Mouse (Mus musculus): Measurements from ENCODE around the gene Ficd. TPM values are rescaled to one million over a fixed set of nuclear protein-coding genes. Genes with fewer than 3 reads are reported as not detected.

The Ficd gene
- 1.6 and 2.0 TPM in 2 replicates for polyA plus RNA-seq (2014; fragmentation: Nextera tagmentation; extraction: Ambion mirVana)

DNA sequence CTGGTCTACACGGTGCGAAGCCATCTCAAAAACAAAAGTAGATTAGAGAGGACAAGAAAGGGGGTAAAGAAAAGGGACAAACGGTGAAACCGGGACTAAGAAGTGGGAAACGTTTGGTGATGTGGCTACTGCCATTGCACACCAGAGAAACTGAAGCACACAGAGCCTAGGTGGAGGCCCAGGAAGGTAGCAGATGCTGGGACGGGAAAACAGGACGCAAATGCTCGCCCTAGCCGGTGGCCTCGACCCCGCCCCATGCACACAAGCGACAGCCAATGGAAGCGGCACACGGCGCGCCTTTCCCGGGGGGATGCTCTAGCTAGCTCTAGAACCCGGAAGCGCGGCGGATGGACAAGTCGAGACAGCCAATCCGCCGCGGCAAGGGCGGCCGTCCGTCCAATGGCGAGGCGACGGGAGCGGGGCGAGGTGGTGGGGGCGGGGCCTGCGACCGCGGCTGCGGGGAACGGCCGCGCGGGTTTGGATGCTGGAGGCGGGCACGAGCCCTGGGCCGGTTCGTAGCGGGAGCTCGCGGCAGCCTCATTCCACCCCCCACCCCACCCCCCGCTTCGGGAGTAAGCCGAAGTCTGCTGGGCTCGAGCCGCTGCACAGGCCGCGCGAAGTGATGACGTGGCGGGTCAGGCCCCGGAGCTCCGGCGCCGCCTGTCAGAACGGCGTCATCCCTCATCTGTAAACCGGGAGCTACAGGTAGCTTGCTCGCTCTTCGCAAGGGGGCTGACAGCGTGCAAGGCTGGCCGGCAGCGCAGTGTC, at the start of gene Ficd:
Ficd (plus strand) TSS at position 459 of the 768 bp plus-strand sequence.
- H3K27me3 ChIP-seq (ENCODE audit: control insufficient read depth, insufficient read depth, low read length), result no peaks in the 10 kb centered on the region
- peak within 1 kb of the TSS; percentile 86 for H3K4me2 ChIP-seq (ENCODE audit: low read depth, low read length)
- DNase-seq (ENCODE audit: low spot score) (peak; percentile 100), ATAC-seq (replicated peaks; ENCODE audit: insufficient number of reproducible peaks, low FRiP score, low TSS enrichment, low read depth) (peak; percentile 93)
- peaks cover 3% of the 10 kb centered on the region; the same call in 1 of the 2 replicates for H3K36me3 ChIP-seq (replicated peaks; ENCODE audit: control insufficient read depth, insufficient read depth, low read depth, low read length)
- no peaks in the 10 kb centered on the region for H3K9me3 ChIP-seq (replicated peaks; ENCODE audit: control insufficient read depth, low read length)
- WGBS, result under 1% methylated on average over 69 of the region's 71 CpGs
- peaks cover 2% of the 10 kb centered on the region; the same call in 1 of the 2 replicates for H3K4me1 ChIP-seq (ENCODE audit: control insufficient read depth, insufficient read depth, low read length)
- peak within 1 kb of the TSS; percentile 65 for H3K4me3 ChIP-seq (ENCODE audit: low read depth, low read length)
- peak within 1 kb of the TSS; percentile 87 for H3K27ac ChIP-seq (replicated peaks; ENCODE audit: low read depth, low read length)
- peak within 1 kb of the TSS; percentile 69 for H3K9ac ChIP-seq (replicated peaks; ENCODE audit: low read length)

DNA sequence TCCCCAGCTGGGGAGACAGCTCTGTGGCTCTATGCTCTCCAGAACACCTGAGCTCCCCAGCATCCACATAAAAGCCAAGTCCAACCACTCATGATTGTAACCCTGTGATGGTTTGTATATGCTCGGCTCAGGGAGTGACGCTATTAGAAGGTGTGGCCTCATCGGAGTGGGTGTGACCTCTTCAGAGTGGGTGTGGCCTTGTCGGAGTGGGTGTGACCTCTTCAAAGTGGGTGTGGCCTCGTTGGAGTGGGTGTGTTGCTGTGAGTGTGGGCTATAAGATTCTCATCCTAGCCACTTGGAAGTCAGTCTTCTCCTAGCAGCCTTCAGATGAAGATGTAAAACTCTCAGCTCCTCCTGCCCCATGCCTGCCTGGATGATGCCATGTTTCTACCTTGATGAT, 48.1 kb upstream of the Ficd start:
- H3K9ac ChIP-seq (replicated peaks; ENCODE audit: low read length), result no peak overlapping the region
- DNase-seq (ENCODE audit: low spot score) (no peak), ATAC-seq (replicated peaks; ENCODE audit: insufficient number of reproducible peaks, low FRiP score, low TSS enrichment, low read depth) (no peak)
- 82% methylated on average over 5 of the region's 5 CpGs for WGBS
- H3K4me2 ChIP-seq (ENCODE audit: low read depth, low read length), result no peak overlapping the region
- no peaks in the 10 kb centered on the region; the same call in 1 of the 2 replicates for H3K9me3 ChIP-seq (replicated peaks; ENCODE audit: control insufficient read depth, low read length)
- no peaks in the 10 kb centered on the region for H3K4me1 ChIP-seq (ENCODE audit: control insufficient read depth, insufficient read depth, low read length)
- no peak overlapping the region for H3K4me3 ChIP-seq (ENCODE audit: low read depth, low read length)
- no peaks in the 10 kb centered on the region for H3K27me3 ChIP-seq (ENCODE audit: control insufficient read depth, insufficient read depth, low read length)
- no peak overlapping the region for H3K27ac ChIP-seq (replicated peaks; ENCODE audit: low read depth, low read length)
- no peaks in the 10 kb centered on the region for H3K36me3 ChIP-seq (replicated peaks; ENCODE audit: control insufficient read depth, insufficient read depth, low read depth, low read length)

GRCm38 (mm10) chr5:113690069-113690548, 45.5 kb upstream of the Ficd start:
- Histone ChIP-seq H3K4me3 (ENCODE audit: low read depth, low read length) (no peak overlapping the region), H3K27ac (replicated peaks; ENCODE audit: low read depth, low read length) (no peak overlapping the region), H3K4me1 (ENCODE audit: control insufficient read depth, insufficient read depth, low read length) (no peaks in the 10 kb centered on the region; the same call in 1 of the 2 replicates), H3K9me3 (replicated peaks; ENCODE audit: control insufficient read depth, low read length) (no peaks in the 10 kb centered on the region; the same call in 1 of the 2 replicates), H3K36me3 (replicated peaks; ENCODE audit: control insufficient read depth, insufficient read depth, low read depth, low read length) (no peaks in the 10 kb centered on the region), H3K4me2 (ENCODE audit: low read depth, low read length) (no peak overlapping the region), H3K9ac (replicated peaks; ENCODE audit: low read length) (no peak overlapping the region), H3K27me3 (ENCODE audit: control insufficient read depth, insufficient read depth, low read length) (no peaks in the 10 kb centered on the region)
- 83% methylated on average over 15 of the region's 15 CpGs for WGBS
- DNase-seq (ENCODE audit: low spot score) (no peak), ATAC-seq (replicated peaks; ENCODE audit: insufficient number of reproducible peaks, low FRiP score, low TSS enrichment, low read depth) (no peak)

DNA sequence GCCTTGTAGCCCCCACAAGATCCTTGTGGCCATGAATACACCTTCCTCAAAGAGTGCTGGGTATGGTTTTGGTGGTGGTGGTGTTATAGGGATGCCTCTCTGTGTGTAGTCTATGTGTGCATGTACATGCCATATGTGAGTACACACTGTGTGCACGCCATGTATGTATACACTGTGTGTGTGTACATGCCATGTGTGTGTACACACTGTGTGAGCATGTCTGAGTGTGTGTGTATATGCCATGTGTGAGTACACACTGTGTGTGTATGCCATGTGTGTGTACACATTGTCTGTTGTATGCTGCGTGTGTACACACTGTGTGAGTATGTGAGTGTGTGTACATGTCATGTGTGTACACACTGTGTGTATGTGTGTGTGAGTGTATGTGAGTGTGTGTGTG, 44.7 kb upstream of the Ficd start:
- no peaks in the 10 kb centered on the region for H3K36me3 ChIP-seq (replicated peaks; ENCODE audit: control insufficient read depth, insufficient read depth, low read depth, low read length)

DNA sequence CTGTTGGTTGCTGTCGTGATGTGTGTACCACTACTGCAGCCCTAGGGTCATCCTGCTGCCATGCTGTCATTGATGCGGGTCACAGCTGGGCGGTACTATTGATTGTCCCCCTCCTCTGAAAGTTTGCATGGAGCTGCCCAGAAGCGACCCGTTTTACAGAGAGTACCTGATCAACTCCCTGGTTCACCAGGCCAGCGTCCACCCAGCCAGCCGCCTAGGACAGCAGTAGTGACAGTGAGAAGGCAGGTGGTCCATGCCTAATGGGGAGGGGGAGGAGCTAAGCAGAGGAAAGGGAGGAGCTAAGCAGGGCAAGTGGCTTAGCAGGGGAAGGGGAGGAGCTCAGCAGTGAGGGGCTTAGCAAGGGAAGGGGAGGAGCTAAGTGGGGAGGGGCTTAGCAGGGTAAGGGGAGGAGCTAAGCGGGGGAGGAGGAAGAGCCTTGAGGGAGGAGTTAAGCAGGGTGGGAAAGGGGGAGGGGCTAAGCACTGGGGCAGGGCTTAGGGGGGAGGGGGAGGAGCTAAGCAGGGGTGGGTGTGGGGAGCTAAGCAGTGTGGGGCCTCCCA, 42.3 kb upstream of the Ficd start:
- no peak for DNase-seq (ENCODE audit: low spot score)
- Histone ChIP-seq H3K4me3 (ENCODE audit: low read depth, low read length) (no peak overlapping the region), H3K27ac (replicated peaks; ENCODE audit: low read depth, low read length) (no peak overlapping the region), H3K4me2 (ENCODE audit: low read depth, low read length) (no peak overlapping the region), H3K4me1 (ENCODE audit: control insufficient read depth, insufficient read depth, low read length) (no peaks in the 10 kb centered on the region; the same call in 1 of the 2 replicates), H3K27me3 (ENCODE audit: control insufficient read depth, insufficient read depth, low read length) (no peaks in the 10 kb centered on the region), H3K9ac (replicated peaks; ENCODE audit: low read length) (no peak overlapping the region), H3K9me3 (replicated peaks; ENCODE audit: control insufficient read depth, low read length) (no peaks in the 10 kb centered on the region), H3K36me3 (replicated peaks; ENCODE audit: control insufficient read depth, insufficient read depth, low read depth, low read length) (no peaks in the 10 kb centered on the region)
- 90% methylated on average over 8 of the region's 8 CpGs for WGBS
- no peak for ATAC-seq (replicated peaks; ENCODE audit: insufficient number of reproducible peaks, low FRiP score, low TSS enrichment, low read depth)

More for the DNA sequence above, 44.7 kb upstream of the Ficd start:
- WGBS, result 92% methylated on average over 2 of the region's 2 CpGs
- Histone ChIP-seq H3K27me3 (ENCODE audit: control insufficient read depth, insufficient read depth, low read length) (no peaks in the 10 kb centered on the region), H3K4me3 (ENCODE audit: low read depth, low read length) (no peak overlapping the region), H3K27ac (replicated peaks; ENCODE audit: low read depth, low read length) (no peak overlapping the region), H3K4me1 (ENCODE audit: control insufficient read depth, insufficient read depth, low read length) (no peaks in the 10 kb centered on the region; the same call in 1 of the 2 replicates), H3K9ac (replicated peaks; ENCODE audit: low read length) (no peak overlapping the region), H3K4me2 (ENCODE audit: low read depth, low read length) (no peak overlapping the region), H3K9me3 (replicated peaks; ENCODE audit: control insufficient read depth, low read length) (no peaks in the 10 kb centered on the region; the same call in 1 of the 2 replicates)
- DNase-seq (ENCODE audit: low spot score), result no peak
- peak; percentile 51; the same call in 1 of the 2 replicates for ATAC-seq (replicated peaks; ENCODE audit: insufficient number of reproducible peaks, low FRiP score, low TSS enrichment, low read depth)

- ATAC-seq (replicated peaks; ENCODE audit: insufficient number of reproducible peaks, low FRiP score, low TSS enrichment, low read depth) (no peak), DNase-seq (ENCODE audit: low spot score) (no peak)
- no peaks in the 10 kb centered on the region; the same call in 1 of the 2 replicates for H3K4me1 ChIP-seq (ENCODE audit: control insufficient read depth, insufficient read depth, low read length)
- no peaks in the 10 kb centered on the region for H3K27me3 ChIP-seq (ENCODE audit: control insufficient read depth, insufficient read depth, low read length)
- no peak overlapping the region for H3K27ac ChIP-seq (replicated peaks; ENCODE audit: low read depth, low read length)
- H3K9me3 ChIP-seq (replicated peaks; ENCODE audit: control insufficient read depth, low read length), result no peaks in the 10 kb centered on the region
- H3K9ac ChIP-seq (replicated peaks; ENCODE audit: low read length), result no peak overlapping the region
- no peaks in the 10 kb centered on the region for H3K36me3 ChIP-seq (replicated peaks; ENCODE audit: control insufficient read depth, insufficient read depth, low read depth, low read length)
- H3K4me3 ChIP-seq (ENCODE audit: low read depth, low read length), result no peak overlapping the region
- H3K4me2 ChIP-seq (ENCODE audit: low read depth, low read length), result no peak overlapping the region
- 56% methylated on average over 4 of the region's 4 CpGs for WGBS
These were observed 41.6 kb upstream of the Ficd start for GRCm38 (mm10) chr5:113694000-113694399.

- H3K9me3 ChIP-seq (replicated peaks; ENCODE audit: control insufficient read depth, low read length), result no peaks in the 10 kb centered on the region
- no peak overlapping the region for H3K4me2 ChIP-seq (ENCODE audit: low read depth, low read length)
- no peak overlapping the region for H3K9ac ChIP-seq (replicated peaks; ENCODE audit: low read length)
- H3K27ac ChIP-seq (replicated peaks; ENCODE audit: low read depth, low read length), result no peak overlapping the region
- no peak overlapping the region for H3K4me3 ChIP-seq (ENCODE audit: low read depth, low read length)
- H3K4me1 ChIP-seq (ENCODE audit: control insufficient read depth, insufficient read depth, low read length), result no peaks in the 10 kb centered on the region; the same call in 1 of the 2 replicates
- DNase-seq (ENCODE audit: low spot score) (peak; percentile 64), ATAC-seq (replicated peaks; ENCODE audit: insufficient number of reproducible peaks, low FRiP score, low TSS enrichment, low read depth) (no peak; the same call in 1 of the 2 replicates)
- no peaks in the 10 kb centered on the region for H3K27me3 ChIP-seq (ENCODE audit: control insufficient read depth, insufficient read depth, low read length)
- 51% methylated on average over 5 of the region's 5 CpGs for WGBS
- H3K36me3 ChIP-seq (replicated peaks; ENCODE audit: control insufficient read depth, insufficient read depth, low read depth, low read length), result no peaks in the 10 kb centered on the region
These were observed 41.2 kb upstream of the Ficd start for GRCm38 (mm10) chr5:113694415-113694814.
